Mouse (Mus musculus): ENCODE measurements around the gene Ralgds. TPM values are rescaled to one million over a fixed set of nuclear protein-coding genes. Genes with fewer than 3 reads are reported as not detected.
"Not testable (repeated sequence)": the region's sequence is repeated elsewhere in the genome, so short reads cannot be mapped to it uniquely, and the experiment has no call there.

Gene Ralgds
- 22.5 and 23.2 TPM in 2 replicates for polyA plus RNA-seq (2016; fragmentation: Nextera tagmentation; extraction: Ambion mirVana)

GRCm38 (mm10) chr2:28512798-28513401 lies at the start of gene Ralgds:
Ralgds (plus strand) TSS chr2:28513125.
- Histone ChIP-seq H3K4me1 (peaks cover 44% of the 10 kb centered on the region), H3K36me3 (replicated peaks) (0 out of 2 replicates have a peak, but pooled peaks cover 9% of the 10 kb centered on the region), H3K27me3 (ENCODE audit: poor library complexity, severe bottlenecking) (peaks cover 23% of the 10 kb centered on the region), H3K4me3 (peak within 1 kb of the TSS; percentile 79), H3K9me3 (no peaks in the 10 kb centered on the region), H3K27ac (peak within 1 kb of the TSS; percentile 89)
- WGBS = under 1% methylated on average over 64 of the region's 71 CpGs
- DNase-seq (ENCODE audit: extremely low spot score, low spot score) = peak; percentile 79

DNA sequence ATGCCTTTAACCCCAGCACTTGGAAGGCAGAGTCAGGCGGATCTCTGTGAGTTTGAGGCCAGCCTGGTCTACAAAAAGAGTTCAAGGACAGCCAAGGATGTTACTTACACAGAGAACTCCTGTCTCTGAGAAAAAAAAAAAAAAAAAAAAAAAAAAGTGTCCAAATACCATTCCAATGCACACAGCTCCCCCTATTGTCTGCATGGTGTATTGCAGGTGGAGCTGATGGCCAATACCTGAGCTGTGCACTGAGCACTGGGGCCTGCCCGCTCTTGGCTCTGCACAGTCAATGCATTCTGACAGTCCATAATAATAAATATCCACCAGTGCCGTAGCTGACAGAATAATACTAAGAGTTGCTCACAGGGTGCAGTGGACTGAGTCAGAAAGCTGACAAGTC lies 49.0 kb upstream of the Ralgds start:
- Histone ChIP-seq H3K4me3 (no peak overlapping the region), H3K27me3 (ENCODE audit: poor library complexity, severe bottlenecking) (peaks cover 18% of the 10 kb centered on the region), H3K4me1 (peaks cover 31% of the 10 kb centered on the region), H3K27ac (no peak overlapping the region), H3K9me3 (no peaks in the 10 kb centered on the region), H3K36me3 (replicated peaks) (peaks cover 3% of the 10 kb centered on the region)
- WGBS = 49% methylated on average over 3 of the region's 3 CpGs
- DNase-seq (ENCODE audit: extremely low spot score, low spot score) = peak; percentile 59

DNA sequence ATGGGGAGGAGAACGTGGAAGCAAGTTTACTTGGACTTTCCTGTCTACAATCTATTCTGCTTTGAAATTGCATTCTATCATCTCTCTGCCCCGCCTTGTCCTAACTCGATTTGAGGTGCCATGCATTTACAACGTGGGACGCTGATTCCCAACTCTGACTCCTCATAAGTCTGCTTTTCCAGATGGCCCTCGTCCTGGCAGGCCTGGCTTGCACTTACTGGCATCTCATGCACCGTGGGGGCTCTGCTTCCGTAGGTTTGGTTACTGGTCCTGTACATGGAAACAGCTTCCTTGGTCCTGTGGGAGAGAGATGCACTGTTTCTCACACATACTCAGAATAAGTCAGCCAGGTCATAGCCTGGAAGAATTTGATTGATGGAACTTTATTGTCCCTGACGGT lies 48.0 kb upstream of the Ralgds start:
- WGBS = 86% methylated on average over 9 of the region's 9 CpGs
- Histone ChIP-seq H3K4me1 (peaks cover 34% of the 10 kb centered on the region), H3K4me3 (no peak overlapping the region), H3K27ac (no peak overlapping the region), H3K9me3 (no peaks in the 10 kb centered on the region; the same call in 1 of the 2 replicates), H3K36me3 (replicated peaks) (peaks cover 13% of the 10 kb centered on the region), H3K27me3 (ENCODE audit: poor library complexity, severe bottlenecking) (peaks cover 18% of the 10 kb centered on the region)
- no peak for DNase-seq (ENCODE audit: extremely low spot score, low spot score)

GRCm38 (mm10) chr2:28465836-28466518 lies 46.9 kb upstream of the Ralgds start, which contains the start of gene 1700007K13Rik:
1700007K13Rik (minus strand) TSS chr2:28466332.
- peaks cover 34% of the 10 kb centered on the region for H3K4me1 ChIP-seq
- peak within 1 kb of the TSS; percentile 83 for H3K27ac ChIP-seq
- peak; percentile 82 for DNase-seq (ENCODE audit: extremely low spot score, low spot score)
- H3K27me3 ChIP-seq (ENCODE audit: poor library complexity, severe bottlenecking) = peaks cover 18% of the 10 kb centered on the region
- no peaks in the 10 kb centered on the region; the same call in 1 of the 2 replicates for H3K9me3 ChIP-seq
- H3K4me3 ChIP-seq = peak within 1 kb of the TSS; percentile 51
- WGBS = 5% methylated on average over 25 of the region's 25 CpGs
- peaks cover 24% of the 10 kb centered on the region for H3K36me3 ChIP-seq (replicated peaks)

DNA sequence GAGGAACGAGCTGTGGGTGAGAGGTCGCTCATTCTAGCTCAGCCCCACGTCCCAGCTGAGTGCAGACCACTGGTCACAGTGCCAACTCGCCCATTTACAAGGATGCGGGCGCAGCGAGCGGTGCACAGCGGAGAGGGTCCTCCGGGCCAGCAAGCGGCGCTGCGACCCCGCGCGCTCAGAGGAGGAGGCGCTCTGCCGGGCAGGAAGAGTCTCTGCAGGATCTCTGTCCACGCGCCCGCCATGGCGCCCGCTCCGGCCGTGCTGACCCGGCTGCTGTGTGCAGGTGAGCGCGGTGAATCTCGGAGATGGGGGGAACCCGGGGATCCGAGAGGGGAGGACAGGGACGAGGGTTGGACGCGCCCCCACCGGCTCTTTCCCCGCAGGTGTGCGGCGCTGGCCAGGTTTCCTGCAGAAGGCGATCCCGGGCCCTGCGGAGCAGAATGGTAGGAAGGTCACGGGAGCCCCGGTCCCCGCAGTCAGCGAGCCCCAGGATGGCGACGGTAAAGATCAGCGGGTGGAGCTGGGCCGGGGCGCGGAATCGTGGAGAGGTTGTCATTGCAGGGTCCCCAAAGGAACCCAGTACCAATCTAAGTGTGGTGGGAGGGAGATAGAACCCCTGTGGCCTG lies 45.0 kb upstream of the Ralgds start, which contains the start of gene Mrps2:
TSS of gene Mrps2 (plus strand) at position 207 of the 626 bp plus-strand sequence.
- peaks cover 18% of the 10 kb centered on the region for H3K27me3 ChIP-seq (ENCODE audit: poor library complexity, severe bottlenecking)
- H3K4me3 ChIP-seq = peak within 1 kb of the TSS; percentile 99
- H3K9me3 ChIP-seq = peaks cover 9% of the 10 kb centered on the region; the same call in 1 of the 2 replicates
- peak; percentile 88 for DNase-seq (ENCODE audit: extremely low spot score, low spot score)
- H3K27ac ChIP-seq = peak within 1 kb of the TSS; percentile 96
- H3K4me1 ChIP-seq = peaks cover 34% of the 10 kb centered on the region
- H3K36me3 ChIP-seq (replicated peaks) = peaks cover 44% of the 10 kb centered on the region
- WGBS = under 1% methylated on average over 52 of the region's 52 CpGs

GRCm38 (mm10) chr2:28468486-28469225 lies 44.3 kb upstream of the Ralgds start:
- peak overlapping the region; percentile 96 for H3K27ac ChIP-seq
- peaks cover 18% of the 10 kb centered on the region for H3K27me3 ChIP-seq (ENCODE audit: poor library complexity, severe bottlenecking)
- WGBS = 55% methylated on average over 18 of the region's 18 CpGs
- DNase-seq (ENCODE audit: extremely low spot score, low spot score) = no peak
- peaks cover 49% of the 10 kb centered on the region for H3K36me3 ChIP-seq (replicated peaks)
- H3K4me3 ChIP-seq = peak overlapping the region; percentile 99
- peaks cover 13% of the 10 kb centered on the region; the same call in 1 of the 2 replicates for H3K9me3 ChIP-seq
- H3K4me1 ChIP-seq = peaks cover 34% of the 10 kb centered on the region

DNA sequence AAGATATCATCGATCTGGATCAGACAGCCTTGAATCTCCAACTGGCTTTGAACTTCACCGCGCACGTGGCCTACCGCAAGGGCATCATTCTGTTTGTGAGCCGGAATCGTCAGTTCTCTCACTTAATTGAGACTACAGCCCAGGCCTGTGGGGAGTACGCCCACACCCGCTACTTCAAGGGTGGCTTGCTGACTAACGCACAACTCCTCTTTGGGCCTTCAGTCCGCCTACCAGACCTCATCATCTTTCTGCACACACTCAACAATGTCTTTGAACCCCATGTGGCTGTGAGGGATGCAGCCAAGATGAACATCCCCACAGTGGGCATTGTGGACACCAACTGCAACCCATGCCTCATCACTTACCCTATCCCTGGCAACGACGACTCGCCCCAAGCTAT lies 43.5 kb upstream of the Ralgds start:
- WGBS = 98% methylated on average over 14 of the region's 14 CpGs
- H3K27me3 ChIP-seq (ENCODE audit: poor library complexity, severe bottlenecking) = peaks cover 14% of the 10 kb centered on the region
- peaks cover 34% of the 10 kb centered on the region for H3K4me1 ChIP-seq
- H3K36me3 ChIP-seq (replicated peaks) = peaks cover 49% of the 10 kb centered on the region
- H3K9me3 ChIP-seq = peaks cover 13% of the 10 kb centered on the region; the same call in 1 of the 2 replicates
- H3K27ac ChIP-seq = no peak overlapping the region
- no peak overlapping the region for H3K4me3 ChIP-seq
- no peak for DNase-seq (ENCODE audit: extremely low spot score, low spot score)

DNA sequence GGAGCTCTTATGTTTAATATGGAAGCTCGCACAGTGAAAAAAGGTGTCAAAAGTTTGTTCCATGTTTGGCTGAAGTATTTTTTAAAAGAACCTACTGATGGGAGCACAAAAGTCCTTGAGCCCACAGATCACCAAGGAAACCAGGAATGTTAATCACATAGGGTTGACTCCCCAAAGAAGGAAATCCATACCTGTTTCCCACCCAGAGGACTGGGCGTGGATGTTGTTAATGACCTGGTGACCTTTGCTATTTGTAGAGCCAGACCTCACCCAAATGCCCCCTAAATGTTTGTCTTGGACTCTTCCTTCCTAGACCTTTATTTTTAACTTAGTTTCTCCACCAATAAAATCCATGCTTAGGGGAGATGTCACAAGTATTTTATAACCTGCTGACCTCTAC lies 42.3 kb upstream of the Ralgds start:
- Histone ChIP-seq H3K36me3 (replicated peaks) (peaks cover 49% of the 10 kb centered on the region), H3K27ac (no peak overlapping the region), H3K4me3 (no peak overlapping the region), H3K4me1 (peaks cover 29% of the 10 kb centered on the region), H3K9me3 (peaks cover 13% of the 10 kb centered on the region; the same call in 1 of the 2 replicates), H3K27me3 (ENCODE audit: poor library complexity, severe bottlenecking) (peaks cover 3% of the 10 kb centered on the region; the same call in 1 of the 2 replicates)
- WGBS = 93% methylated on average over 2 of the region's 2 CpGs
- no peak for DNase-seq (ENCODE audit: extremely low spot score, low spot score)

DNA sequence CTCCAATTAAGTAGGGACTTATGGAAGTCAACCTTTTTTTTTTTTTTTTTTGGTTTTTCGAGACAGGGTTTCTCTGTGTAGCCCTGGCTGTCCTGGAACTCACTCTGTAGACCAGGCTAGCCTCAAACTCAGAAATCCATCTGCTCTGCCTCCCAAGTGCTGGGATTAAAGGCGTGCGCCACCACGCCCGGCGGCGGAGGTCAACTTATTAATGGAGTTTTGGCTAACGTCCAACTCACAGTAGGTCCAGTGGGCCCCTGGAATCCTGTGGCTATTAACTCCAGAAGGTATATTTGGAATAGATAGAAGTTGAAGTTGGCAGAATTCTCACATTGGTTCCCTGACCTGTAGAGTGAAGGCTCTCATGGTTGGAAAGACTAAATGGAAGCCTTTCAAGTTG lies 40.9 kb upstream of the Ralgds start:
- not testable (repeated sequence) for H3K4me3 ChIP-seq; DNase-seq (ENCODE audit: extremely low spot score, low spot score); H3K27me3 ChIP-seq (ENCODE audit: poor library complexity, severe bottlenecking); H3K27ac ChIP-seq
- Histone ChIP-seq H3K9me3 (peaks cover 13% of the 10 kb centered on the region; the same call in 1 of the 2 replicates), H3K4me1 (peaks cover 17% of the 10 kb centered on the region), H3K36me3 (replicated peaks) (peaks cover 49% of the 10 kb centered on the region)
- 93% methylated on average over 8 of the region's 8 CpGs for WGBS

- not testable (repeated sequence) for H3K36me3 ChIP-seq (replicated peaks); H3K9me3 ChIP-seq; DNase-seq (ENCODE audit: extremely low spot score, low spot score); H3K4me1 ChIP-seq; H3K27ac ChIP-seq; H3K27me3 ChIP-seq (ENCODE audit: poor library complexity, severe bottlenecking); H3K4me3 ChIP-seq
- 89% methylated on average over 5 of the region's 5 CpGs for WGBS
Measured at GRCm38 (mm10) chr2:28477993-28478392, 34.9 kb upstream of the Ralgds start.

DNA sequence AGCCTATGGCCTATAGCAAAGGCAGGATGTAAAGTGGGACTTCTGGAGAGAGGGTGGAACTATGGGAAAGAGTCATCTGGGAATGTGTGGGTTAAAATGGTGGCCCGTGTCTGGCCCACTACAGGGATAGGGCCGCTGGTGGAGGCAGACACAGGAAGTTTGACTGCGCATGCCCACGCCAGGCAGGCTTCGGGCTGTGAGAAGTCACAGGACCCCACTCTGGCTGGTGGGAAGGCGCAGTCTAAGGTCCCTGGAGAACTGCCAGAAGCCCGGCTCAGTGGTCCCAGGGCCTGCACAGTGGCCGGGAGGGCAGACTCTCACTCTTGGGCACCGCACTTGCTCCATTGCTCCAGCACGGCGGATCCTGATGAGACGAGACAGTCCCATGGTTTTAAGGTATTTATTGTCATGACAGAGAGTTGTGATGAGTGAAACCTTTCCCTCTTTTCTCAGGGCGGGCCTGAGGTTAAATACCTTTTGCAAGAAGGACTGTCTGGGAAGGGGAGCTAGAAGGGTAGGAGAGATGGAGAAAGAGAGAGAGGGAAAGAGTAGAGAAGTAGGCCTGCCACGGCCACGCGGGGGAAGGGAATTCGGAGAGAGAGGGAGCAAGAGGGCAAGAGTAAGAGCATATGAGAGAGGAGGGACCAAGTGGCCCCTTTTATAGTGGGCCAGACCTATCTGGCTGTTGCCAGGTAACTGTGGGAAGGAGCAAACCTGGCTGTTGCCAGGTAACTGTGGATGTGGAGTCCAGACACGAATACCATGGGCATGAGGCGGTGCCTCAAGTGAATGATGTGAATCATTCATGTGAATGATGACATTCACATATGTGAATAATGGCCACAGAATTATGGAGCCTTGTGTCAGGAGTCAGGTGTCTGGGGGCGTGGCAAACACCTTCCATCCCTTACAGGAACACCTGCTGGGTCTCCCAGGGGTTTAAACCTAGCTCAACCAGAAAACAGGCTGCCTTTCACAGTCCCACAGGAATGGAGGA lies 33.4 kb upstream of the Ralgds start:
- DNase-seq (ENCODE audit: extremely low spot score, low spot score) = no peak
- Histone ChIP-seq H3K4me1 (peaks cover 5% of the 10 kb centered on the region; the same call in 1 of the 2 replicates), H3K9me3 (no peaks in the 10 kb centered on the region), H3K27ac (no peak overlapping the region), H3K27me3 (ENCODE audit: poor library complexity, severe bottlenecking) (no peaks in the 10 kb centered on the region), H3K36me3 (replicated peaks) (no peaks in the 10 kb centered on the region), H3K4me3 (no peak overlapping the region)
- WGBS = 85% methylated on average over 20 of the region's 20 CpGs
